Mouse (Mus musculus): Measurements from ENCODE around the gene Krtap4-2. TPM values are rescaled to one million over a fixed set of nuclear protein-coding genes. Genes with fewer than 3 reads are reported as not detected.

The Krtap4-2 gene
- polyA plus RNA-seq, 2 experiments = not detected

DNA sequence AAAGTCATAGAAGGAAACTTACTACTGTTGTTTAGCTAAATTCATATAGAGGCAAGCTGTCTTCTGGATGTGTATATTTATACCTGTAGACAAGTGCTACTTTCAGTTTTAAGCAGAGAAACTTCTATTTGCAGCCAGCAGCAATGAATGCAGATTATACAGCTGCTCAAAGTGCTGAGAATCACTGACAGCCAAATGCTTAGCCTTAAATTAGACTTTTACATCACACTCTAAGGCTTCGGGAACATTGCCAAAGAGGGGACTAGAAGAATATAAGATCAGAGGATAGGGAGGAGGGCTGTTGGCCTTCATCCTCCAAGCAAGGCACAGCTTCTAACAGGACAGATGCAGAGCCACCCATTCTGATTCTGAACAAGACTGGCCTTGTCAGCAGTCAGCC lies 2.2 kb upstream of the Krtap4-2 start:
- H3K9me3 ChIP-seq (ENCODE audit: control insufficient read depth, low read length) = no peaks in the 10 kb centered on the region
- no peak overlapping the region for H3K4me3 ChIP-seq (replicated peaks; ENCODE audit: low read length)
- WGBS = 57% methylated on average over 1 of the region's 1 CpGs
- H3K4me1 ChIP-seq (ENCODE audit: control insufficient read depth, insufficient read depth, low read length) = no peaks in the 10 kb centered on the region
- ATAC-seq (ENCODE audit: low FRiP score, low read depth) = no peak
- no peak for TF ChIP-seq POLR2A (IDR thresholded peaks at IDR 0.05; ENCODE audit: borderline replicate concordance, extremely low read depth, insufficient read depth, insufficient read length)
- H3K4me2 ChIP-seq (replicated peaks; ENCODE audit: low read depth, low read length, severe bottlenecking) = no peak overlapping the region
- H3K36me3 ChIP-seq (ENCODE audit: control insufficient read depth, insufficient read depth, low read length) = no peaks in the 10 kb centered on the region
- peak; percentile 31 for DNase-seq (ENCODE audit: low spot score)
- no peak overlapping the region for H3K27ac ChIP-seq (replicated peaks; ENCODE audit: low read depth, low read length)
- no peak overlapping the region for H3K9ac ChIP-seq (ENCODE audit: low read depth, low read length, severe bottlenecking)
- no peaks in the 10 kb centered on the region for H3K27me3 ChIP-seq (ENCODE audit: control insufficient read depth, insufficient read depth, low read length)

DNA sequence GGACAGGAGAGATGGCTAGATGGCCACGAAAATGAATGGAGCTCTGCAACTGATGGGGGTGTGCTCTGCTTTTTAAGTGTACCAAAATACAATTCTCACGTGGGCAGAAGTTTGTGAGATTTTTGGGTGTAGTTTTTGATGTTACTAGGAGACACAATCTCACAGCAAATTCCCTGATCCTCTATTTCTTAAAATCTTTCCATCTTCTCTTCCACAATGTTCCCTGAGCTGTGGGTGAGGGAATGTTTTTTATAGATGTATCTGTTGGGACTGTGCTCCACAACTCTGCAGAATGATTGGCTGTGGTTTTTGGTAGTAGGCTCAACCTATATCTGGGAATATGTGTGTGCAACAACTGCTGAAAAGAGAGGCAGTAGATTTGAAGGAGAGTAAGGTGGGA lies 1.6 kb downstream of the Krtap4-2 start:
- DNase-seq (ENCODE audit: low spot score) = no peak
- Histone ChIP-seq H3K4me1 (ENCODE audit: control insufficient read depth, insufficient read depth, low read length) (no peaks in the 10 kb centered on the region), H3K4me3 (replicated peaks; ENCODE audit: low read length) (no peak overlapping the region), H3K27me3 (ENCODE audit: control insufficient read depth, insufficient read depth, low read length) (no peaks in the 10 kb centered on the region), H3K9ac (ENCODE audit: low read depth, low read length, severe bottlenecking) (no peak overlapping the region), H3K4me2 (replicated peaks; ENCODE audit: low read depth, low read length, severe bottlenecking) (no peak overlapping the region), H3K27ac (replicated peaks; ENCODE audit: low read depth, low read length) (no peak overlapping the region), H3K9me3 (ENCODE audit: control insufficient read depth, low read length) (no peaks in the 10 kb centered on the region), H3K36me3 (ENCODE audit: control insufficient read depth, insufficient read depth, low read length) (no peaks in the 10 kb centered on the region)
- WGBS = 68% methylated on average over 2 of the region's 2 CpGs
- no peak for TF ChIP-seq POLR2A (IDR thresholded peaks at IDR 0.05; ENCODE audit: borderline replicate concordance, extremely low read depth, insufficient read depth, insufficient read length)
- ATAC-seq (ENCODE audit: low FRiP score, low read depth) = no peak

GRCm38 (mm10) chr11:99630890-99631289 lies 4.0 kb downstream of the Krtap4-2 start:
- H3K9me3 ChIP-seq (ENCODE audit: control insufficient read depth, low read length) = no peaks in the 10 kb centered on the region
- WGBS = 76% methylated on average over 3 of the region's 3 CpGs
- no peak overlapping the region for H3K9ac ChIP-seq (ENCODE audit: low read depth, low read length, severe bottlenecking)
- no peak overlapping the region for H3K4me3 ChIP-seq (replicated peaks; ENCODE audit: low read length)
- DNase-seq (ENCODE audit: low spot score) (no peak), ATAC-seq (ENCODE audit: low FRiP score, low read depth) (no peak)
- H3K36me3 ChIP-seq (ENCODE audit: control insufficient read depth, insufficient read depth, low read length) = no peaks in the 10 kb centered on the region
- H3K4me2 ChIP-seq (replicated peaks; ENCODE audit: low read depth, low read length, severe bottlenecking) = no peak overlapping the region
- no peak for TF ChIP-seq POLR2A (IDR thresholded peaks at IDR 0.05; ENCODE audit: borderline replicate concordance, extremely low read depth, insufficient read depth, insufficient read length)
- H3K27me3 ChIP-seq (ENCODE audit: control insufficient read depth, insufficient read depth, low read length) = no peaks in the 10 kb centered on the region
- no peaks in the 10 kb centered on the region for H3K4me1 ChIP-seq (ENCODE audit: control insufficient read depth, insufficient read depth, low read length)
- no peak overlapping the region for H3K27ac ChIP-seq (replicated peaks; ENCODE audit: low read depth, low read length)

GRCm38 (mm10) chr11:99628138-99628537 lies 6.7 kb downstream of the Krtap4-2 start, which contains the start of gene Krtap4-1:
Krtap4-1 (minus strand) TSS chr11:99628238.
- H3K27me3 ChIP-seq (ENCODE audit: control insufficient read depth, insufficient read depth, low read length) = no peaks in the 10 kb centered on the region
- no peaks in the 10 kb centered on the region for H3K9me3 ChIP-seq (ENCODE audit: control insufficient read depth, low read length)
- no peak within 1 kb of the TSS for H3K27ac ChIP-seq (replicated peaks; ENCODE audit: low read depth, low read length)
- TF ChIP-seq POLR2A (IDR thresholded peaks at IDR 0.05; ENCODE audit: borderline replicate concordance, extremely low read depth, insufficient read depth, insufficient read length) = no peak
- DNase-seq (ENCODE audit: low spot score) = no peak
- no peaks in the 10 kb centered on the region for H3K36me3 ChIP-seq (ENCODE audit: control insufficient read depth, insufficient read depth, low read length)
- H3K4me1 ChIP-seq (ENCODE audit: control insufficient read depth, insufficient read depth, low read length) = no peaks in the 10 kb centered on the region
- no peak within 1 kb of the TSS for H3K9ac ChIP-seq (ENCODE audit: low read depth, low read length, severe bottlenecking)
- no peak within 1 kb of the TSS for H3K4me2 ChIP-seq (replicated peaks; ENCODE audit: low read depth, low read length, severe bottlenecking)
- no peak within 1 kb of the TSS for H3K4me3 ChIP-seq (replicated peaks; ENCODE audit: low read length)
- no peak for ATAC-seq (ENCODE audit: low FRiP score, low read depth)
- 77% methylated on average over 4 of the region's 4 CpGs for WGBS

DNA sequence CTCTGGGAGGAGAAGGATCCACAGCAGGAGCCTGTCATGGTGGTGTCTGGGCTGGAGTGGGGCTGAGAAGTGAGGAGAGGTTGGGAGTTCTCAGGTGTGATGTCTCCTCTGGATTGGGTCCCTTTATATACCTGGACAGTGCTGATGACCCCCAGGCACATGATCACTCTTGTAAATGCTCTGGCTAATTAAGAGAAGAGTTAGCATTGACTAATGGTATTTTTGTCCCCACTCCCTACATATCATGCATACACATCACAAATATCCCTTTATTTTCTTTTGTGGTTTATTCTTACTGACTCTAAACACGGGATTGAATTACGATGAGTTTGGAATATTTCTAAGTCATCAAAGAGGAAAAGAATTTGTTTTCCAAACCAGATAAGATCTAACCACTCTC lies 14.5 kb downstream of the Krtap4-2 start, which contains the start of gene Gm11562:
Gm11562 (minus strand) TSS at position 101 of the 400 bp plus-strand sequence.
- ATAC-seq (ENCODE audit: low FRiP score, low read depth) (no peak), DNase-seq (ENCODE audit: low spot score) (no peak)
- Histone ChIP-seq H3K4me3 (replicated peaks; ENCODE audit: low read length) (no peak within 1 kb of the TSS), H3K36me3 (ENCODE audit: control insufficient read depth, insufficient read depth, low read length) (no peaks in the 10 kb centered on the region), H3K27ac (replicated peaks; ENCODE audit: low read depth, low read length) (no peak within 1 kb of the TSS), H3K4me1 (ENCODE audit: control insufficient read depth, insufficient read depth, low read length) (no peaks in the 10 kb centered on the region), H3K4me2 (replicated peaks; ENCODE audit: low read depth, low read length, severe bottlenecking) (no peak within 1 kb of the TSS), H3K9ac (ENCODE audit: low read depth, low read length, severe bottlenecking) (no peak within 1 kb of the TSS), H3K9me3 (ENCODE audit: control insufficient read depth, low read length) (no peaks in the 10 kb centered on the region), H3K27me3 (ENCODE audit: control insufficient read depth, insufficient read depth, low read length) (no peaks in the 10 kb centered on the region)
- 74% methylated on average over 2 of the region's 2 CpGs for WGBS
- no peak for TF ChIP-seq POLR2A (IDR thresholded peaks at IDR 0.05; ENCODE audit: borderline replicate concordance, extremely low read depth, insufficient read depth, insufficient read length)

All from limb, embryonic 14.5 days (tissue).